Mouse (Mus musculus) heart, embryonic 15.5 days (tissue): ENCODE measurements around the gene 2310034G01Rik. TPM values are rescaled to one million over a fixed set of nuclear protein-coding genes. Genes with fewer than 3 reads are reported as not detected.

Experiments
- ATAC-seq: fragments of 200-750 bp; cut with Nextera tagmentation; replicated peaks from 2 replicates; pipeline ENCODE4 v1.8.0; 2017; ENCODE audit warnings: low read depth, moderate TSS enrichment; ENCODE audit not compliant: insufficient number of reproducible peaks, insufficient read depth, low FRiP score
- H3K27ac ChIP-seq: fragments of 300-500 bp; sonication (generic); 2 replicates; pipeline ENCODE4 v1.5.1; 2015; ENCODE audit warnings: mild to moderate bottlenecking, inconsistent platforms
- H3K27me3 ChIP-seq: fragments of 300-500 bp; sonication (generic); 2 replicates; pipeline ENCODE4 v1.6.1; 2015; ENCODE audit warnings: inconsistent platforms
- H3K36me3 ChIP-seq: fragments of 300-500 bp; sonication (generic); 2 replicates; pipeline ENCODE4 v1.6.1; 2015; ENCODE audit warnings: mild to moderate bottlenecking, inconsistent platforms
- H3K4me1 ChIP-seq: fragments of 300-500 bp; sonication (generic); replicated peaks from 2 replicates; pipeline ENCODE4 v1.6.1; 2015; ENCODE audit warnings: inconsistent platforms
- H3K4me2 ChIP-seq: fragments of 300-500 bp; sonication (generic); 2 replicates; pipeline ENCODE4 v1.6.1; 2015; ENCODE audit warnings: inconsistent platforms, mild to moderate bottlenecking, moderate library complexity
- H3K4me3 ChIP-seq: fragments of 300-500 bp; sonication (generic); 2 replicates; pipeline ENCODE4 v1.5.1; 2015; ENCODE audit warnings: mild to moderate bottlenecking, inconsistent platforms
- H3K9ac ChIP-seq: fragments of 300-500 bp; sonication (generic); 2 replicates; pipeline ENCODE4 v1.6.1; 2015; ENCODE audit warnings: mild to moderate bottlenecking, inconsistent platforms
- H3K9me3 ChIP-seq: fragments of 300-500 bp; sonication (generic); replicated peaks from 2 replicates; pipeline ENCODE4 v1.6.1; 2016; ENCODE audit warnings: inconsistent platforms
- WGBS: fragments of 180-500 bp; shearing (Covaris S2); methylation state at CpG from one replicate; pipeline ENCODE4 v1.1.7; 2015; ENCODE audit warnings: mixed read lengths; 5-methylcytosine and 5-hydroxymethylcytosine counted together
- polyA plus RNA-seq: library from polyadenylated mRNA; unstranded; fragments of >200 nt; fragmentation: Nextera tagmentation; extraction: Ambion mirVana; gene quantifications from 2 replicates; pipeline ENCODE4 v1.2.1, GENCODE M21; 2015

2310034G01Rik gene
- polyA plus RNA-seq, 1 experiment from 2014 or later = 0.67 TPM

DNA sequence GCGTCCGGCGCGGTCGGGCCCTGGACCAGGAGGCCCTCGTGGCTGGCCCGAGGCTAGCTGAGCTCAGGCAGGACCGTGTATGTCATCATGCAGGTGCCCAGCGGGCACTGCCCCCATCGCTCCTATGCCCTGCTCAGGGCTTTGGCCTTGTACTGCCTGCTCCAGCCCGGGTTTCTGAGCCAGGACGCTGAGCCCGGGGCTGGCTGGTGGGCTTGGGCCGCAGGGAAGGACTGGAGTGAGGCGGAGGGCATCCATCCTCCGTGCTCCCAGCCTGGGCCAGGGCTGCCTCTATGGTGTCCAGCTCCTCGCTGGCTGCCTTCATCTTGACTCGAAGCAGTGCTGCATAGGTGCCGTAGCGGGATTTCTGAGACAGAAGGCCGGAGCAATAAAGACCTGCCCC, 37.5 kb downstream of the 2310034G01Rik start:
- Histone ChIP-seq H3K27me3 (peaks cover 67% of the 10 kb centered on the region), H3K4me3 (no peak overlapping the region), H3K4me2 (no peak overlapping the region), H3K9me3 (no peaks in the 10 kb centered on the region), H3K36me3 (peaks cover 38% of the 10 kb centered on the region), H3K9ac (no peak overlapping the region), H3K27ac (no peak overlapping the region), H3K4me1 (peaks cover 35% of the 10 kb centered on the region)
- no peak for ATAC-seq
- 89% methylated on average over 21 of the region's 21 CpGs for WGBS

DNA sequence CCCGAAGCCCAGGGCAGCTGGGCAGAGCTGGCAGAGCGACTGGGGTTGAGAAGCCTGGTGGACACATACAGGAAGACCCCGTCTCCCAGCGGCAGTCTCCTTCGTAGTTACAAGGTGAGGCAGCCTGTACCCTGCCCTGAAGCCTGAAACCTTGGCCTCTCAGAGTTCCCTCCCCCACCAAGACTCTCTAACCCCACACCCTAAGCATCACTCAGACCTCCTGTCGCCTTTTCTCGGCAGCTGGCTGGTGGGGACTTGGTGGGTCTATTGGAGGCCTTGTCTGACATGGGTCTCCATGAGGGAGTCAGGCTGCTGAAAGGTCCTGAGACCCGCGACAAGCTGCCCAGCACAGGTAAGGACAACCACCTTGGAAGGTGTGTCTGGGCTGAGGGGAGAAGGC, 38.8 kb downstream of the 2310034G01Rik start:
- Histone ChIP-seq H3K4me2 (no peak overlapping the region), H3K4me3 (no peak overlapping the region), H3K27ac (no peak overlapping the region), H3K9ac (no peak overlapping the region), H3K27me3 (peaks cover 62% of the 10 kb centered on the region), H3K9me3 (no peaks in the 10 kb centered on the region), H3K4me1 (peaks cover 24% of the 10 kb centered on the region), H3K36me3 (peaks cover 44% of the 10 kb centered on the region)
- 87% methylated on average over 9 of the region's 9 CpGs for WGBS
- no peak for ATAC-seq

DNA sequence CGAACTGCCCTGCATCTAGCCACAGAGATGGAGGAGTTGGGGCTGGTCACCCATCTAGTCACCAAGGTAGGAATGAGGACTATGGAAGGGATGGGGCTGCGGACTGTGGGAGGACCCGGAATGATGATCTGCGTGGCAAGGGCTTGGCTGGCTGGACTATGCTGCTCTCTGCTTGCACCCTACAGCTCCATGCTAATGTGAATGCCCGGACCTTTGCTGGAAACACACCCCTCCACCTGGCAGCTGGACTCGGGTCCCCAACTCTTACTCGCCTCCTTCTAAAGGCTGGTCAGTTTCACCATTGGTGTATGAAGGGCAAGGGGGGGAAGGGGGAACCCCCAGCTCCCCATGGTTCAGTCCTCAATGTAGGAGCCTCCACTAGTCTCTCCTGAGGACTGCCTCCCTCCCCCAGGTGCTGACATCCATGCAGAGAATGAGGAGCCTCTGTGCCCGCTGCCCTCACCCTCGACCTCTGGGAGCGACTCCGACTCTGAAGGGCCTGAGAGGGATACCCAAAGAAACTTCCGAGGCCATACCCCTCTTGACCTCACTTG, 39.7 kb downstream of the 2310034G01Rik start:
- H3K9me3 ChIP-seq = no peaks in the 10 kb centered on the region
- H3K9ac ChIP-seq = no peak overlapping the region
- H3K4me2 ChIP-seq = no peak overlapping the region
- no peak overlapping the region for H3K27ac ChIP-seq
- no peak overlapping the region for H3K4me3 ChIP-seq
- peaks cover 24% of the 10 kb centered on the region for H3K4me1 ChIP-seq
- WGBS = 84% methylated on average over 12 of the region's 12 CpGs
- ATAC-seq = no peak
- H3K27me3 ChIP-seq = peaks cover 55% of the 10 kb centered on the region
- H3K36me3 ChIP-seq = peaks cover 44% of the 10 kb centered on the region

DNA sequence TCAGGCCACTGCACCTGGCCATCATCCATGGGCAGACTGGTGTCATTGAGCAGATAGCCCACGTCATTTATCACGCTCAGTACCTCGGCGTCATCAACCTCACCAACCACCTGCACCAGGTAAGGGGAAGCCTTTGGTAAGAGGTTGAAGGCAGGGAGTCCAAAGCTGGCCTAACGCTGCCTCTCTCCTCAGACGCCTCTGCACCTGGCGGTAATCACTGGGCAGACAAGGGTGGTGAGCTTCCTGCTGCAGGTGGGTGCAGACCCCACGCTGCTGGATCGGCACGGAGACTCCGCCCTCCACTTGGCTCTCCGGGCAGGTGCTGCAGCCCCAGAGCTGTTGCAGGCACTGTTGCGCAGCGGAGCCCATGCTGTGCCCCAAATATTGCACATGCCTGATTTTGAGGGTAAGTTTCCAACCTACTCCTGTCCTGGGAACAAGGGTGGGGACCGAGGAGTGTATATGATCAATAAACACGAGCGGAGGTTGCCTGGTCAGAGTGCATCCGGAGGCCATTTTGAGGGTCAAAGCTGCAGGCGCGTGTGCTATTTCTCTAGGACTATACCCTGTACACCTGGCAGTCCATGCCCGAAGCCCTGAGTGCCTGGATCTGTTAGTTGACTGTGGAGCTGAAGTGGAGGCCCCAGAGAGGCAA, 40.3 kb downstream of the 2310034G01Rik start:
- Histone ChIP-seq H3K27ac (no peak overlapping the region), H3K4me3 (no peak overlapping the region), H3K36me3 (peaks cover 44% of the 10 kb centered on the region), H3K9ac (no peak overlapping the region), H3K4me1 (peaks cover 25% of the 10 kb centered on the region), H3K9me3 (no peaks in the 10 kb centered on the region), H3K27me3 (peaks cover 52% of the 10 kb centered on the region), H3K4me2 (no peak overlapping the region)
- ATAC-seq = no peak
- 79% methylated on average over 21 of the region's 21 CpGs for WGBS

DNA sequence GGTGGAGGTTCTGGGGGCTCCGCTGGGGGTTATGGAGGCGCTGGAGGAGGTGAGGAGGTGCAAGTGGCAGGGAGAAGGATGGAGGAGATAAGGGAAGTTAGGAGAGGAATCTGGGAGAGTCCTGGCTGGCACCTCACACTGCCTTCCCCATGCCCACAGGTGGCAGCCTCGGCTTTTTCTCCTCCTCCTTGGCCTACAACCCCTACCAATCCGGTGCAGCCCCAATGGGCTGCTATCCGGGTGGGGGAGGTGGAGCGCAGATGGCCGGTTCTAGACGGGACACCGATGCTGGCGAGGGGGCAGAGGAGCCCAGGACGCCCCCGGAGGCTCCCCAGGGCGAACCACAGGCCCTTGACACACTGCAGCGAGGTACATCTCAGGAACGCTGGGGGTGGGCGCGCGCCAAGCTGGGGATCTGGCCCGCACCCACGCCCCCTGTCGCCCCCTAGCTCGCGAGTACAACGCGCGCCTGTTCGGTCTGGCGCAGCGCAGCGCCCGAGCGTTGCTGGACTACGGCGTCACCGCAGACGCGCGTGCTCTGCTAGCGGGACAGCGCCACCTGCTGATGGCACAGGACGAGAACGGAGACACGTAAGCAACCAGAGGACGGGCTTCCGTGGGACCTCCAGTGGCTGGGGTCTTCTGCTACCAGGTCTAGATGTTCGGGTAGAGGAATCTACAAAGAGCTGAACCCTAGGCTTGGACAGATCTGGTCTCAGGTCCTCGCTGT, 41.2 kb downstream of the 2310034G01Rik start:
- Histone ChIP-seq H3K4me2 (peak overlapping the region; percentile 80), H3K4me3 (peak overlapping the region; percentile 43), H3K27ac (no peak overlapping the region), H3K27me3 (peaks cover 42% of the 10 kb centered on the region), H3K36me3 (peaks cover 44% of the 10 kb centered on the region), H3K4me1 (peaks cover 23% of the 10 kb centered on the region), H3K9ac (peak overlapping the region; percentile 45; the same call in 1 of the 2 replicates), H3K9me3 (no peaks in the 10 kb centered on the region)
- WGBS = 2% methylated on average over 47 of the region's 47 CpGs
- ATAC-seq = 0 out of 2 replicates have a peak, but pooled peaks have one; percentile 6

DNA sequence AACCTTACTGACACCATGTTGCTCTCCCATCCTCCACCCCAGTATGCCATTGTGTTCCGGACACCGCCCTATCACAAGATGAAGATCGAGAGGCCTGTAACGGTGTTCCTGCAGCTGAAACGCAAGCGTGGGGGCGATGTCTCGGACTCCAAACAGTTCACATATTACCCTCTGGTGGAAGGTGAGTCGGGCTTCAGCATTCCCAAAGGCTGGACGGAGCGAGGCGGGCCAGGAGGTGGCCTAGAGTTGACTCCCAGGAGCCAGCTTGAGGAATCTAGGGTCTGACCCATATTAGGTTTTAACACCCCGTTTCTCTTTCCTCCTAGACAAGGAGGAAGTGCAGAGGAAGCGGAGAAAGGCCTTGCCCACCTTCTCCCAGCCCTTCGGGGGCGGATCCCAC, 41.8 kb downstream of the 2310034G01Rik start:
- WGBS = 71% methylated on average over 16 of the region's 16 CpGs
- Histone ChIP-seq H3K9ac (no peak overlapping the region), H3K4me2 (peak overlapping the region; percentile 80), H3K36me3 (peaks cover 44% of the 10 kb centered on the region), H3K9me3 (no peaks in the 10 kb centered on the region), H3K4me1 (peaks cover 28% of the 10 kb centered on the region), H3K27ac (no peak overlapping the region), H3K4me3 (peak overlapping the region; percentile 43), H3K27me3 (peaks cover 37% of the 10 kb centered on the region)
- no peak for ATAC-seq

DNA sequence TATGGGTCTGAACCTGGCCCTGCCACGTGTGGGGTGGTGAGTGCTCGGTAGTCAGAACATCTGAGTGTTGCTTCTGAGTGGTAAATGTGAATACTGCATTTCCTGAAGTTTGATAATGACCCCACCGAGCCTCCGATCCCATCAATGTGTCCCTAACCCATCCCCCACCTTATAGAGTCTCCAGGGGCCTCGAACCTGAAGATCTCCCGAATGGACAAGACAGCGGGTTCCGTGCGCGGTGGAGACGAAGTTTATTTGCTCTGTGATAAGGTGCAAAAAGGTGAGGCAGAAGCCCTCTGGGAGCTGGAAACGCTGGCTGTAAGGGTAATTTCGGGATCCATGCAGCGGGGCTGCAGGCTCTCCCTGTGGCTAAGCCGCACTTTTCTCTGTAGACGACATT, 42.3 kb downstream of the 2310034G01Rik start:
- Histone ChIP-seq H3K4me3 (no peak overlapping the region), H3K4me1 (peaks cover 28% of the 10 kb centered on the region), H3K27ac (no peak overlapping the region), H3K9ac (no peak overlapping the region), H3K36me3 (peaks cover 44% of the 10 kb centered on the region), H3K9me3 (no peaks in the 10 kb centered on the region), H3K27me3 (peaks cover 33% of the 10 kb centered on the region), H3K4me2 (no peak overlapping the region)
- ATAC-seq = no peak
- WGBS = 79% methylated on average over 16 of the region's 16 CpGs

DNA sequence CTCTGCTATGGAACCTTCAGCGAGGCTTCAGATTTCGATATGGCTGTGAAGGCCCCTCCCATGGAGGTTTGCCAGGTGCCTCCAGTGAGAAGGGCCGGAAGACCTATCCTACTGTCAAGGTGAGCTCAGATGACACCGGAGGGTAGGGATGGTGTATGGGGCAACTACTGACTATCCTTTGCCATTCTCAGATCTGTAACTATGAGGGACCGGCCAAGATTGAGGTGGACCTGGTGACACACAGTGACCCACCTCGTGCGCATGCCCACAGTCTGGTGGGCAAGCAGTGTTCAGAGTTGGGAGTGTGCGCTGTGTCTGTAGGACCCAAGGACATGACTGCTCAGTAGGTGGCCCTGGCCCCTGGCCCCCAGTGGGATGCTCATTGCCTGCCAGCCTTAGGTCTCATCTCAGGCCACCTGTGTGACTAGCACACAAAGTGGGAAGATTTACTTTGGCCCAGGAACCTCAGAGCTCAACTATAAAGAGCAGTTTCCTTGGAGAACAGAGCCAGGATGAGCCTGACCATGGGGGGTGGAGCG, 43.3 kb downstream of the 2310034G01Rik start:
- Histone ChIP-seq H3K4me3 (0 out of 2 replicates have a peak overlapping the region, but pooled peaks have one; percentile 86), H3K4me1 (peaks cover 28% of the 10 kb centered on the region), H3K27me3 (peaks cover 28% of the 10 kb centered on the region), H3K9me3 (no peaks in the 10 kb centered on the region), H3K4me2 (peak overlapping the region; percentile 99; the same call in 1 of the 2 replicates), H3K27ac (no peak overlapping the region), H3K36me3 (peaks cover 36% of the 10 kb centered on the region), H3K9ac (no peak overlapping the region)
- ATAC-seq = no peak
- 90% methylated on average over 9 of the region's 9 CpGs for WGBS

DNA sequence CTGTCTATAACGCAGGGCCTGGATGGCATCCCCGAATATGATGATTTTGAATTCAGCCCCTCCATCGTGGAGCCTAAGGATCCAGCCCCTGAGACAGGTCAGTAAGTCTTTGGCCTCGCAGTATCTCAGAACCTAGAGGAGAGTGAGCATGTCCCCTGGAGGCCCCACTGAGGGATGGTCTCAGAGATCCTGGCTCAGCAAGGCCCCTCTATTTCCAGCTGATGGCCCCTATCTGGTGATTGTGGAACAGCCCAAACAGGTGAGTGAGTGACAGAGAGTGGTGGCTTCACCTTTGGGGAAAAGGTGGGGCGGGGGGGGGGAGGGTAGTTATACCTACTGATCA, 43.9 kb downstream of the 2310034G01Rik start:
- Histone ChIP-seq H3K36me3 (peaks cover 30% of the 10 kb centered on the region; the same call in 1 of the 2 replicates), H3K4me1 (peaks cover 28% of the 10 kb centered on the region)
- 60% methylated on average over 5 of the region's 5 CpGs for WGBS

DNA sequence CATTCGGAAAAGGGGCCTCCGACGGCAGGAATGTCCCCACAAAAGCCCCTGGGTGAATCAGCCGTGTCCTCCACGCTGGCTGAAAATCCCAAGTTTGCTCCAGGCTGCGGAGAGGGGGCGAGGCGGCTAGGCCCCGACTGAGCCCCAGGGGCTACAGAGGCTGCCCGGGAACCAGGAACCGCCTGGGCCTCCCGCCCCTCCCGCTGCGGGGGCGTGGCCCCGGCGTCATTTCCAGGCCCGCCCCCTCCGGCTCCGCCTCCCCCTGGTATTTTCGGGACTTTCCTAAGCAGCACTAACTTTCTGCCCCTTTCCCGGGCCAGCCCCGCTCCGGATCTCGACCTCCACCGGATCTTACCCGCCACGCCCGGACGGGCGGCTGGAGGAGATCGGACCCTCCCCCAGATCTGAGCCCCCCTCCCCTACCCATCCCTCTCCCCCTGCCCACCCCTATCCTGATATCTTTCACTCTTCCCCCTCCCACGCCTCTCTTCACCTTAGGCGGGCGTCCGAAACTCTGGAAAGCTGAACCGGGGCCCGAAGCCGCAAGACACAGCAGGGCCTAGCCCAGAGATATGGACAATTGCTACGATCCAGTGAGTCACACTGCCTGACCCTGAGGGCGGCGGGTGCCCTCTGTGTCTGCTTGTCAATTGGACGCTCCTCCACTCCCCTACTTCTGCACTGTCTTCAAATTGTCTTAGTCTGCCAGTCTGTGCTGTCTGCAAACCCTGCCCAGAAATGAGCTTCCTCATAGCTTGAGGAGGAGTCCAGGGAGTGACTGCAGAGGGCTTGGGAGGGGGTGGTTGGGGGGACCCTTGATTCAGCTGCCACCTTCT, 44.5 kb downstream of the 2310034G01Rik start:
- peaks cover 28% of the 10 kb centered on the region for H3K4me1 ChIP-seq
- peaks cover 20% of the 10 kb centered on the region for H3K27me3 ChIP-seq
- peak overlapping the region; percentile 86 for H3K4me3 ChIP-seq
- peak; percentile 72 for ATAC-seq
- no peaks in the 10 kb centered on the region for H3K9me3 ChIP-seq
- 1% methylated on average over 43 of the region's 43 CpGs for WGBS
- H3K36me3 ChIP-seq = peaks cover 24% of the 10 kb centered on the region; the same call in 1 of the 2 replicates
- H3K9ac ChIP-seq = peak overlapping the region; percentile 75
- peak overlapping the region; percentile 99 for H3K4me2 ChIP-seq
- peak overlapping the region; percentile 93 for H3K27ac ChIP-seq

More for the DNA sequence above, 43.9 kb downstream of the 2310034G01Rik start:
- Histone ChIP-seq H3K27ac (no peak overlapping the region), H3K27me3 (peaks cover 25% of the 10 kb centered on the region), H3K4me2 (peak overlapping the region; percentile 99), H3K9ac (peak overlapping the region; percentile 75; the same call in 1 of the 2 replicates), H3K9me3 (no peaks in the 10 kb centered on the region), H3K4me3 (peak overlapping the region; percentile 86)
- no peak for ATAC-seq
